Mouse (Mus musculus): ENCODE results near the gene C1qtnf3. TPM values are rescaled to one million over a fixed set of nuclear protein-coding genes. Genes with fewer than 3 reads are reported as not detected.

C1qtnf3 gene
- polyA plus RNA-seq (2016; fragmentation: Nextera tagmentation; extraction: Ambion mirVana) = 0.17 TPM in 1 of 2 replicates, not detected in the other

DNA sequence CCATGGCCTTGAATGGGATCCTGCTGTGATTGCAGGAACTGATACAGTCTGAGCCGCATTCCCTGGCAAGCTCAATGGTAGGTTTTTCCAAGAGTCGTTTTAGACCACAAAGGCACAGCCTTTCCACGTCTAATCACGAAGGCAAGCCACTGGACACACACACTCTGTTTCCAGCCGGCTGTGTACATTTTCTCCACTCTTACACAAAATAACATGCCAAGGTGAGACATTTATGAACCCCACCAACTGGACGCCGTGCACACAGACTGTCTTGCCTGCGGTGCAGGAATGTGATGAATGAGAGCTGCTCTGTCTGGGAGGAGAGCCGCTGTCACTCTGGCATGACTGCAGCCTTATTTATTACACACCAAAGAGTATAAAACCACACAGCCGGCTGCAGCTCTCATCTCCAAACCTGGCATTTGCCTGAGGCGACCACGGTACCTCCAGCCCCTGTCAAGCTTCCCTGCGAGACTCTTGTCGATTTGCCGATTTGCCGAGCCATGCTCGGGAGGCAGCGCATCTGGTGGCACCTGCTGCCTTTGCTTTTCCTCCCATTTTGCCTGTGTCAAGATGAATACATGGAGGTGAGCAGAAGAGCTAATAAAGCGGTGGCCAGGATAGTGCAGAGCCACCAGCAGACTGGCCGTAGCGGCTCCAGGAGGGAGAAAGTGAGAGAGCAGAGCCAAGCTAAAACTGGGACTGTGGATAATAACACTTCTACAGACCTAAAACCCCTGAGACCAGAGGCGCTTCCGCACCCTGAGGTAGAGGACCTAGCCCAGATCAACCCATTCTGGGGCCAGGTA lies at the start of gene C1qtnf3:
C1qtnf3 (plus strand) TSS at position 382 of the 809 bp plus-strand sequence.
- Histone ChIP-seq H3K4me1 (peaks cover 8% of the 10 kb centered on the region; the same call in 1 of the 2 replicates), H3K9me3 (no peaks in the 10 kb centered on the region), H3K4me3 (no peak within 1 kb of the TSS), H3K27ac (no peak within 1 kb of the TSS), H3K27me3 (ENCODE audit: poor library complexity, severe bottlenecking) (no peaks in the 10 kb centered on the region), H3K36me3 (replicated peaks) (no peaks in the 10 kb centered on the region)
- WGBS = 87% methylated on average over 23 of the region's 23 CpGs
- DNase-seq (ENCODE audit: extremely low spot score, low spot score) = no peak

DNA sequence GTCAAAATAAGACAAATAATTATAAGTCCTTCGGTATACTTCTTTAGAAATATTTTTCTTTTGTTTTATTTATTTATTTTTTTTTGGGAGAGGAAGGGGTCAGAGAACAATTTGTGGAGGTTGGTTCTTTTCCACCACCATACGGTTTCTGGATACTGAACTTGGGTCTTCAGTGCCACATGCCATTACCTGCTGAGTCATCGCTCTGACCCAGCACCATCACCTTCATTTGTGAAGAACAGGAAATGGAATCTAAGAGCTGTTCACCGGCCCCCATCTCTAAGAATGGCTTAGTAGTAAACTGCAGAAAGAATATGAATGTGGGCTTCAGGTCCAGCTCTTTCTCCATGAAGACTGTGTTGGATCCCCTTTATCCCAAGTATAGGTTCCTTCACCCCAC lies 49.8 kb upstream of the C1qtnf3 start:
- Histone ChIP-seq H3K4me3 (no peak overlapping the region), H3K9me3 (no peaks in the 10 kb centered on the region), H3K36me3 (replicated peaks) (no peaks in the 10 kb centered on the region), H3K4me1 (no peaks in the 10 kb centered on the region), H3K27ac (no peak overlapping the region), H3K27me3 (ENCODE audit: poor library complexity, severe bottlenecking) (no peaks in the 10 kb centered on the region)
- no peak for DNase-seq (ENCODE audit: extremely low spot score, low spot score)
- WGBS = 88% methylated on average over 4 of the region's 4 CpGs

DNA sequence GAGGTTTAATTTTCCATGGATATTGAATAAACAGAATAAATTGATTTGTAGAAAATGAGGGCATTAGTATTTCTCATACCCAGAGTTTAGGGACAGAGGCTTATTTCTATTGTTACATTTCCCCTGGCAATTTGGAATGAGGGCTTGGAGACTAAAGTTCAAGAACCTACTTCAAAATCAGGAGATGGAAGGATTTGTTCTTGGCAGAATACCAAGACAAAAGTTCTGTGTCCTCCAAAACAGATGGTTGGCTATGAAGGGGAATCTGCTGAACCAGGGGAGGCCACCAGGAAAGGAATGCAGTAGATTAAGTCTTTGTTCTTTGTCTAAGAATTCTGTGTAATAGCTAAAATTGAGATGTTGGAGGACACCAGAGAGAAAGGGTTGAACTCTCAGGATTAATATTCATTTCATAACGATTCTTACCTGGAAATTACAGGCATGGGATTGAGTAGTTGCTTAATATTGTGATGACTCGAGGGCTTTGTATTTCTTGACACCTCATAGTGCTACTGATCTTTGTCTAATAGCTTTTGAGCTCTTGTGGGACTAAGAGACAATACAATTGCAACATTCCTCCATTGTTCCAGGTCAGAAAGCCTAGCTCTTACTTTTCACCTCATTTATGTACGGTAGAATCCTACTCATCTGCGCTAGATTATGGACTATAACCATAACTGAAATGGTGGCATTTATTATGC lies 35.4 kb upstream of the C1qtnf3 start:
- no peaks in the 10 kb centered on the region for H3K27me3 ChIP-seq (ENCODE audit: poor library complexity, severe bottlenecking)
- no peak for DNase-seq (ENCODE audit: extremely low spot score, low spot score)
- no peak overlapping the region for H3K4me3 ChIP-seq
- 88% methylated on average over 4 of the region's 4 CpGs for WGBS
- H3K4me1 ChIP-seq = no peaks in the 10 kb centered on the region
- no peaks in the 10 kb centered on the region for H3K36me3 ChIP-seq (replicated peaks)
- H3K27ac ChIP-seq = no peak overlapping the region
- H3K9me3 ChIP-seq = no peaks in the 10 kb centered on the region

DNA sequence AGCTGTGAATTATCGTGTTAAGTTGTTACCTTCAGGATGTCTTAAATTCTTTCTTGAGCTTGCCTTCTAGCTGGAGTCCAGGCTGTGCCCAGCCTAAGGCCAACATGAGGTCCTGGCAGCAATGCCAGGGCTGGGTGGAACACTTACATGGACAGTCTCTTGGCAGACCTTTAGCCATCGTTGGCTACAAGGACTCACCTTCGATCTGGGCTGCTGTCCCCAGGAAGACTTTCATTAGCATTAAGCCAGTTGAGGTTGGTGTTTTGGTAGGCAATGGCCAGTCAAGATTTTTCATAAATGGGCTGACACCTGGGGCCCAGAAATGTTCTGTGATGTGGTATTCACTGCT lies 34.8 kb upstream of the C1qtnf3 start:
- WGBS = 90% methylated on average over 3 of the region's 3 CpGs
- Histone ChIP-seq H3K36me3 (replicated peaks) (no peaks in the 10 kb centered on the region), H3K4me3 (no peak overlapping the region), H3K27me3 (ENCODE audit: poor library complexity, severe bottlenecking) (no peaks in the 10 kb centered on the region), H3K27ac (no peak overlapping the region), H3K9me3 (no peaks in the 10 kb centered on the region), H3K4me1 (no peaks in the 10 kb centered on the region)
- no peak for DNase-seq (ENCODE audit: extremely low spot score, low spot score)

DNA sequence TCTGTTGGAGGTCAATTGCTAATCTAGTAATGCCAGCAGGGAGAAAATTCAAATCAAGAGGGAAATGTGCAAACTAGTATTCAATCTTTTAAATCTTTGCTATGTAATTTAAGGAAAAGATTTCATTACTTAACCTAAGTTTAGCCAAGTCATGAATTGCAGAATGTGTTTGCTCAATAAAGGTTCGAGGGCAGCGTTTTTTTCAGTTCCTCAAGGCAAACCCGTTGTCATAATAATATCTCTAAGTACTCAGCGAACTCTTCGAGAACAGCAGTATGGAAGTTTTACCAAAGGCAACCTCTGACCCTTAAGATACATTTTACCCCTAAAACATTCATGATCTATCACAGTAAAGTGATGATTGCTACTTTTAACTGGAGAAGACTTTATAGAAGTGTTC lies 31.9 kb upstream of the C1qtnf3 start:
- no peak for DNase-seq (ENCODE audit: extremely low spot score, low spot score)
- Histone ChIP-seq H3K4me1 (peaks cover 4% of the 10 kb centered on the region; the same call in 1 of the 2 replicates), H3K27me3 (ENCODE audit: poor library complexity, severe bottlenecking) (no peaks in the 10 kb centered on the region), H3K9me3 (no peaks in the 10 kb centered on the region), H3K27ac (no peak overlapping the region), H3K36me3 (replicated peaks) (no peaks in the 10 kb centered on the region), H3K4me3 (no peak overlapping the region)
- WGBS = 85% methylated on average over 5 of the region's 5 CpGs

DNA sequence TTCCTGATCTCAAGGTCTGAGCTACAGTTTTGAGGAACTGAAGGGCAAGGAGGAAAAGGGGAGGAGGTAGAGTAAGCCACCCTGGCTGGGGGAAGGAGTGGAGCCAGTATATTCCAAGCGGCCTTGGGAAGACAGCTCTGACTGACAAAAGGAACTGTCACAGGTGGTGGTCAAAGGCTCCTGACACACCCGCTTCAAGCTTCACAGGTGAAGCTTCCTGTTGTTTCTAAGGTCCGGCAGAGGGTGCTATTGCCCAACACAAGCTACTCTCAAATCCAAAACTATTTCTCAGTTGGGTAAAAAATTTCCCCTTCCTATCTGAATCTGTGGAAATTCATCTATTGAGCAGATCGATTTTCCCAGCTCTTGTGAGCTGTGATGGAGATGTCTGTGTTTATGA lies 31.1 kb upstream of the C1qtnf3 start:
- Histone ChIP-seq H3K27me3 (ENCODE audit: poor library complexity, severe bottlenecking) (no peaks in the 10 kb centered on the region), H3K36me3 (replicated peaks) (no peaks in the 10 kb centered on the region)
- WGBS = 37% methylated on average over 4 of the region's 4 CpGs

DNA sequence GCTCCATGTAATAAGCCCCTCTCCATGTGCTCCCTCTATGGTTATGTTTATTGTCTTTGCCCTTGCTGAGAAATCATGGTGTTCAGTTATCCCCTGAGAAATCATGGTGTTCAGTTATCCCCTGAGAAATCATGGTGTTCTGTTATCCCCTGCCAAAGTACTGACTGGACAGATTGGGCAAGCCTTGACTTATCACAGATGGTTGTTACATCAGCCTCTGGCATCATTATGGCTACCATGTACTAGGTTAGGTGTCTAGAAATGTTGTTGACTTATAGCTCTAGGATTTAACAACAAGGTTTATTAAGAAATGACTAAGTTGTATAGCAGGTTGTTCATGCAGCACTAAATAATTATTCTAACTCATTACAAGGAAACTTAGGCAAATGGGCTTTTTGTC lies 30.1 kb upstream of the C1qtnf3 start:
- Histone ChIP-seq H3K27ac (no peak overlapping the region), H3K36me3 (replicated peaks) (no peaks in the 10 kb centered on the region), H3K4me3 (no peak overlapping the region), H3K9me3 (no peaks in the 10 kb centered on the region), H3K27me3 (ENCODE audit: poor library complexity, severe bottlenecking) (no peaks in the 10 kb centered on the region), H3K4me1 (peaks cover 4% of the 10 kb centered on the region; the same call in 1 of the 2 replicates)
- no peak for DNase-seq (ENCODE audit: extremely low spot score, low spot score)

More for the DNA sequence above, 31.1 kb upstream of the C1qtnf3 start:
- no peak overlapping the region for H3K27ac ChIP-seq
- peaks cover 4% of the 10 kb centered on the region; the same call in 1 of the 2 replicates for H3K4me1 ChIP-seq
- no peak for DNase-seq (ENCODE audit: extremely low spot score, low spot score)
- H3K4me3 ChIP-seq = no peak overlapping the region
- H3K9me3 ChIP-seq = no peaks in the 10 kb centered on the region

DNA sequence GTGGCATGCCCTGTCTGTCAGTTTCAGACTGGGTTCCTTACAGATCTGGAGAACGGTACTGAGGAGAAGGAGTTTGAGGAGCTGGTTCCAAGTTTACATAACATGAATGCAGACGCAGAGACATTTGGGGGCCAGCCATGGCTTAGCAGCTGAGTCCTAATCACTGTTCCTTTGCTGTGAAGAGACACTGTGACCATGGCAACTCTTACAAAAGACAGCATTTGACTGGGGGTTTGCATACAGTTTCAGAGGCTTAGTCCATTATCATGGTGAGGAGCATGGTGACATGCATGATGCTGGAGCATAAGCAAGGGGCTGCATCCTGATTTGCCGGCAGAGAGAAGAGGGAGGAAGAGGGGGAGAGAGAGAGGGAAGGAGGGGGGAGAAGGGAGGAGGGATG lies 29.6 kb upstream of the C1qtnf3 start:
- no peaks in the 10 kb centered on the region for H3K36me3 ChIP-seq (replicated peaks)
- no peaks in the 10 kb centered on the region for H3K27me3 ChIP-seq (ENCODE audit: poor library complexity, severe bottlenecking)
- peaks cover 9% of the 10 kb centered on the region for H3K4me1 ChIP-seq
- no peak for DNase-seq (ENCODE audit: extremely low spot score, low spot score)
- no peak overlapping the region for H3K27ac ChIP-seq
- 52% methylated on average over 3 of the region's 3 CpGs for WGBS
- no peaks in the 10 kb centered on the region for H3K9me3 ChIP-seq
- H3K4me3 ChIP-seq = no peak overlapping the region

DNA sequence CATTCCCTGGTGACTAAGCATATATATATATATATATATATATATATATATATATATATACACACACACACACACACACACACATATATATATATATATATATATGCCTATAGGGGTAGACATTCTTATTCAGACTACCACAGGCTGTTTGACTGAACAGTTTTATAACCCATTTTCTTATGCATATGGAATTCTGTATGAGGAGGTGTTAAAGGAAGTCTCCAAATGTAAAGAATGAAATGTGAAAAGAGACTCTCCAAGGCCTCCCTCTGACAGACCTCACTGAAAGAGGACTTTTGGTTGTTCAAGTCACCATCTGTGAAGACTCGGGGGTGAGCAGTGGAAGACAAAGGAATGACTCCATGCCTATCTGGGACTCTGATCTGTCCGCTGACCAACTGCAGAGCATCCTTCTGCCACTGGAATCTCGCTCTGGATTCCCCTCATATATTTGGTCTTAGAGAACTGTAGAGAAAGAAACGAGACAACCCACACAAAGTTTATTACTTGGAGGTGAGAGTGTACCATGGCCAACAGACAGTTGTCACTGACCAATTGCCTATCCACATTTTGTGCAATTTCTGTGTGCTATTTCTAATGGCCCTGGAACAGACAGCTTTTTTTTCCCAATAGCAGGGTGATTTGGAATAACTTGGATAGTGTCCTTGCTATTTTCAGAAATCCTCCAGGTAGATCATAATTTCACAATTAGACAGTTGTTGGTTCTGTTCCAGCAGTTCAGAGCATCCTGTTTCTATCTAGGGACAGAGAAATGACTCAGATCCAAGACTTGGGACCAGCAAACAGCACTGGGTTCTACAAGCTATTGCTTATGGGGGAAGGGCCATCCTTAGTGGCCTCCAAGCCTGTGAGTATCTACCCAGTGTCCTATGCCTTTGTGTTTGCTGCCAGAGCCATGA lies 28.8 kb upstream of the C1qtnf3 start:
- Histone ChIP-seq H3K4me3 (no peak overlapping the region), H3K27me3 (ENCODE audit: poor library complexity, severe bottlenecking) (no peaks in the 10 kb centered on the region), H3K4me1 (peaks cover 13% of the 10 kb centered on the region), H3K9me3 (no peaks in the 10 kb centered on the region), H3K36me3 (replicated peaks) (no peaks in the 10 kb centered on the region), H3K27ac (no peak overlapping the region)
- 82% methylated on average over 4 of the region's 4 CpGs for WGBS
- no peak for DNase-seq (ENCODE audit: extremely low spot score, low spot score)

DNA sequence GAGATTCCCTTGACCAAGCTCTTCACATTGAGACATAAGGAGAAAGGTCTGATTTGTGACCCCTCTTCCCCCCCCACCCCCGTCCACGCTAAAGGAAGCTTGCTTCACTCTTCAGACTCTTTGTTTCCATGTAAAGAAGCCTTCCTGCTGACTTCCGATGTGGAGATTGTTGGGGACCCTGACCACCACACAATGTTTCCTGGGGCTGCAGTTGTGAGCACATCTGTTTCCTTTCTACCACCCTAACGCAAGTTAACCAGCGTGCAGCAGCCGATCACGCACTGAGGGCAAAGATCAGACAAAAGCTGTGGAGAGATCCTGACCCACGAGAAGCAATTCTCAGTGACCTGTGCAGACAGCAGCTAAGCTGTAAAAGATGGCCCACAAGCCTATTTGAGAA lies 24.8 kb upstream of the C1qtnf3 start:
- Histone ChIP-seq H3K4me1 (peaks cover 13% of the 10 kb centered on the region), H3K27me3 (ENCODE audit: poor library complexity, severe bottlenecking) (no peaks in the 10 kb centered on the region), H3K27ac (no peak overlapping the region), H3K36me3 (replicated peaks) (no peaks in the 10 kb centered on the region), H3K9me3 (no peaks in the 10 kb centered on the region), H3K4me3 (no peak overlapping the region)
- WGBS = 45% methylated on average over 8 of the region's 8 CpGs
- no peak for DNase-seq (ENCODE audit: extremely low spot score, low spot score)

DNA sequence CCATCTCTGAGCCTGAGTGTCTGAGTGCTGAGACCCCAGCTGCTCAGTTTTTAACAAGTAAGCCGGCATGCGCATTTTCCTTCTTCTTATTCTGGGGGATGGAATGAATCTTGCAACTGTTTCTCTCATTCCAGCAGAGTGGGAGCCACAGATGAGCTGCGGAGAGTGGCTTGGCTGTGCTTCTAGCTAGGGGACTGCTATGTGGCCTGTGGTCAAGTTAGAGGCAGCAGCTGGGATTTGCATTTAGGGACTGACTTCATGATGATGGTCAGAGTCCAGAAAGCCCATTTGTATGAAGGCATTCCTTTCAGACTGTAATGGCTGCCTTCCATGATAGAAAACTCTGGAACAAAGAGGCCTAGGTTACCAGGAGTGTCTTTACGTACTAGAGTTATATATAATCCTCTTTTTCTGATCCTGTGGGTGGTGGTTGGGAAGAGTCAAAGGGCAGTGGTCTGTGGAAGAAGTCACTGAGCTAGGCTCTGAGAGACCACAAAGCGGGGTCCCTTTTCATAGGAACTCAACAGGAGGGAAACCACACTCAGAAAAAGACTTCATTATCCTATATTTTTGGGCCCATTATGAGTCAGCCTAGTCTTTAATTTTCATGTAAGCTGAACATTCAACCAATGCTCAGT lies 23.4 kb upstream of the C1qtnf3 start:
- WGBS = 92% methylated on average over 5 of the region's 5 CpGs
- no peak for DNase-seq (ENCODE audit: extremely low spot score, low spot score)
- no peaks in the 10 kb centered on the region for H3K36me3 ChIP-seq (replicated peaks)
- no peaks in the 10 kb centered on the region for H3K27me3 ChIP-seq (ENCODE audit: poor library complexity, severe bottlenecking)
- H3K9me3 ChIP-seq = no peaks in the 10 kb centered on the region
- H3K27ac ChIP-seq = no peak overlapping the region
- no peak overlapping the region for H3K4me3 ChIP-seq
- H3K4me1 ChIP-seq = peaks cover 9% of the 10 kb centered on the region; the same call in 1 of the 2 replicates

DNA sequence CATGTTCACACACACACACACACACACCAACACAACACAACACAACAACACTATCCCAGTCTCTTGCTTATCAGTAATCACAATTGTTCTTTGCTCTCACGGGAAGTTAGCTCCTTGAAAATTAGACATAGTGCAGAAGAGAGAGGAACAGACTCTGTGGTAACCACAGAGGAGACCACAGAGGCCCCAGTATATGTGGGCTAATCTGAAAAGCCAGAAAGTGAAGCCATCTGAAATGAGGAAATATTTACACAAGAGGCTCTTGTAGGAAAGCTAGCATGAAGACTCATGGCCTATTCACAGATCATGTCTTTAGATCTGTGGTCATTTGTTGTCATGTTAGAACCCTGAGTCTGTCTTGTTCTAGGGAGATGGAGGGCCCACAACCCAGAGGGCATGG lies 18.2 kb upstream of the C1qtnf3 start:
- no peak overlapping the region for H3K4me3 ChIP-seq
- 82% methylated on average over 1 of the region's 1 CpGs for WGBS
- no peaks in the 10 kb centered on the region for H3K36me3 ChIP-seq (replicated peaks)
- no peaks in the 10 kb centered on the region for H3K4me1 ChIP-seq
- no peaks in the 10 kb centered on the region for H3K9me3 ChIP-seq
- DNase-seq (ENCODE audit: extremely low spot score, low spot score) = no peak
- no peaks in the 10 kb centered on the region for H3K27me3 ChIP-seq (ENCODE audit: poor library complexity, severe bottlenecking)
- H3K27ac ChIP-seq = no peak overlapping the region

All from forebrain, embryonic 10.5 days (tissue).